Mouse (Mus musculus) thymus, adult 2 months (tissue): ENCODE measurements around the gene Ccdc136.

ENCODE experiments used
- CTCF ChIP-seq: fragments of 200-500 bp; IDR thresholded peaks from 2 replicates; pipeline ENCODE4 v1.5.1; 2012; ENCODE audit warnings: mild to moderate bottlenecking, control low read depth, low read length, moderate library complexity, borderline replicate concordance; ENCODE audit not compliant: control insufficient read depth, poor library complexity, insufficient read depth; ENCODE audit errors: extremely low read depth
- POLR2A ChIP-seq: fragments of 200-500 bp; IDR thresholded peaks from 2 replicates; pipeline ENCODE4 v1.6.1; 2012; ENCODE audit warnings: mild to moderate bottlenecking, low read length, control low read depth, moderate library complexity; ENCODE audit not compliant: control insufficient read depth, poor library complexity, insufficient read depth; ENCODE audit errors: extremely low read depth

DNA sequence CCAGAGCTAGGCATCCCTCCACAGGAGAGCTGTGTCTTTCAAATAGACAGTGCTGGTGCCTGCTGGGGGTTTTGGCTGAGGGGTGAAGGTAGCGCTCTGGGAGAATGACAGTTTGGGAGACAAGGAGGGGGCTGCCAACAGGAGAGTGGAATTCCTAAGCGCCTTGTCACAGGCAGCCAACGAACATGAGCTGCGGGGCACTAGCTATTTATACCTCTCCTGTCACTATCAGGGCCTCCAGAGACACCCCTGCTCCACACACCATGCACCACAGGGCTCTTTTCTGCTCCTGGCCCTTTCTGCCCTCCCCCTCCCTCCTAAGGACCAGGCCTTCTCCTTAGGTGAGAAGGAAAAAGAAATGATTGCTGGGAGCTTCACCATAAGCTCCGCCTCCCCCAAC, 35.4 kb downstream of the Ccdc136 start:
- TF ChIP-seq CTCF = no peak
- TF ChIP-seq POLR2A = no peak
